Mouse (Mus musculus) liver, embryonic 14.5 days (tissue): ENCODE results near the gene Prkar2b.

Experiments used
- CTCF ChIP-seq: IDR thresholded peaks from 2 replicates; pipeline ENCODE4 v1.5.1; 2016; ENCODE audit warnings: antibody characterized with exemption, low read depth, control low read depth
- EP300 ChIP-seq: IDR thresholded peaks from 2 replicates; pipeline ENCODE4 v1.6.1; 2016; ENCODE audit warnings: antibody characterized with exemption, low read depth

GRCm38 (mm10) chr12:31944405-31944804 lies 116.7 kb downstream of the Prkar2b start:
- TF ChIP-seq EP300 (no peak), CTCF (no peak)
